Mouse (Mus musculus) liver, embryonic 16.5 days (tissue): ENCODE results near the gene Acbd6. TPM values are rescaled to one million over a fixed set of nuclear protein-coding genes. Genes with fewer than 3 reads are reported as not detected.

Source experiments
- ATAC-seq: fragments of 200-750 bp; cut with Nextera tagmentation; 2 replicates; pipeline ENCODE4 v1.8.0; 2017; ENCODE audit warnings: low read depth, mild to moderate bottlenecking, moderate number of reproducible peaks, moderate library complexity
- H3K27ac ChIP-seq: fragments of 300-500 bp; sonication (generic); 2 replicates; pipeline ENCODE4 v1.5.1; 2014; ENCODE audit warnings: mild to moderate bottlenecking, low read length
- H3K27me3 ChIP-seq: fragments of 300-500 bp; sonication (generic); 2 replicates; pipeline ENCODE4 v1.6.1; 2014; ENCODE audit warnings: low read depth, low read length, mixed read lengths; ENCODE audit not compliant: control insufficient read depth, insufficient read depth
- H3K36me3 ChIP-seq: fragments of 300-500 bp; sonication (generic); 2 replicates; pipeline ENCODE4 v1.6.1; 2014; ENCODE audit warnings: mild to moderate bottlenecking; ENCODE audit not compliant: control insufficient read depth, insufficient read depth
- H3K4me1 ChIP-seq: fragments of 300-500 bp; sonication (generic); 2 replicates; pipeline ENCODE4 v1.6.1; 2014; ENCODE audit warnings: low read depth, low read length, mixed read lengths; ENCODE audit not compliant: control insufficient read depth
- H3K4me2 ChIP-seq: fragments of 300-500 bp; sonication (generic); 2 replicates; pipeline ENCODE4 v1.6.1; 2014; ENCODE audit warnings: low read depth, low read length, mixed read lengths
- H3K4me3 ChIP-seq: fragments of 300-500 bp; sonication (generic); 2 replicates; pipeline ENCODE4 v1.5.1; 2014; ENCODE audit warnings: low read depth, mild to moderate bottlenecking, low read length
- H3K9ac ChIP-seq: fragments of 300-500 bp; sonication (generic); 2 replicates; pipeline ENCODE4 v1.6.1; 2014; ENCODE audit warnings: low read depth, low read length
- H3K9me3 ChIP-seq: fragments of 300-500 bp; sonication (generic); replicated peaks from 2 replicates; pipeline ENCODE4 v1.6.1; 2016; ENCODE audit warnings: low read length; ENCODE audit not compliant: control insufficient read depth
- WGBS: fragments of 180-500 bp; shearing (Covaris S2); extraction: QIAGEN DNeasy Blood & Tissue Kit; methylation state at CpG from one replicate; pipeline ENCODE4 v1.1.7; 2014; ENCODE audit not compliant: insufficient replicate concordance; 5-methylcytosine and 5-hydroxymethylcytosine counted together
- polyA plus RNA-seq: library from polyadenylated mRNA; unstranded; fragments of >200 nt; fragmentation: Nextera tagmentation; extraction: Ambion mirVana; gene quantifications from 2 replicates; pipeline ENCODE4 v1.2.1, GENCODE M21; 2015

The Acbd6 gene
- polyA plus RNA-seq, 1 experiment from 2014 or later: 29.1 TPM

DNA sequence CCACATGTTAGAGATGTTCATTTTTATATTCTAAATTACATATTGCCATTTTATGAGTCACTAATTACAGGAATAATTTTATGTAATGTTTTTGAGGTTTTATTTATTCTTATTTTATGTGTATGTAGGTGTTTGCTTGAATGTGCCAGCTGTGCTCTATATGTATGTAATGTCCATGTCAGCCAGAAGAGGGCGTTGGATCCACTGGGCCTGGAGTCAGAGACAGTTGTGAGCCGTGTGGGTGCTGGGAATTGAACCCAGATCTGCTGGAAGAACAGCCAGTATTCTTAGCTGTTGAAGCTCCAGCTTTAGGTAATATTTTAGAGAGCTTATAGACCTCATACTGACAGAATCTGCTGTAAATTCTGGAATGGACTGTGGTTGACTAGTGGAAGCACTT lies 56.5 kb downstream of the Acbd6 start:
- no peak overlapping the region for H3K4me3 ChIP-seq
- no peak for ATAC-seq
- no peaks in the 10 kb centered on the region for H3K4me1 ChIP-seq
- H3K9me3 ChIP-seq: no peaks in the 10 kb centered on the region
- H3K27me3 ChIP-seq: no peaks in the 10 kb centered on the region
- no peak overlapping the region for H3K27ac ChIP-seq
- 40% methylated on average over 2 of the region's 2 CpGs for WGBS
- no peak overlapping the region for H3K4me2 ChIP-seq
- H3K9ac ChIP-seq: no peak overlapping the region
- no peaks in the 10 kb centered on the region for H3K36me3 ChIP-seq

DNA sequence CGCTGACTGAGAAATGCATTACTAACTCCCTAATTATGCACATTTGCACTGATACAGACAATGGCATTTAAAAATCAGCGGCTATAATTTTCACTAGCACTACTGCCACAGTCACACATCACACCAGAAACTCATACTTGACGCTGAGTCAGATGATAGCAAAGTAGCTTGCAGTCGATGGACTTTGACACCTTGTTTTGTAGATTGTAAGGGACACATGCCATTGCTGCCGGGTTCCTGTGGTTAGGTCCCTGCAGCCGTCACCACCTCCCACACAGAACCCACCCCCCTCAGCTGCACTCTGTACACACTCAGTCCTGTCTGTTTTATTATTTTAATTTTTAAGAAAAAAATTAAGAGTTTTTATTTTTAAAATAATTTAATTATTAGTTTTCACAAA lies 63.2 kb downstream of the Acbd6 start:
- 67% methylated on average over 6 of the region's 6 CpGs for whole genome bisulfite sequencing
- Histone ChIP-seq H3K36me3 (no peaks in the 10 kb centered on the region; the same call in 1 of the 2 replicates), H3K27ac (no peak overlapping the region), H3K9ac (no peak overlapping the region), H3K4me2 (no peak overlapping the region), H3K27me3 (no peaks in the 10 kb centered on the region), H3K4me1 (no peaks in the 10 kb centered on the region), H3K4me3 (no peak overlapping the region), H3K9me3 (no peaks in the 10 kb centered on the region)
- no peak for ATAC-seq

DNA sequence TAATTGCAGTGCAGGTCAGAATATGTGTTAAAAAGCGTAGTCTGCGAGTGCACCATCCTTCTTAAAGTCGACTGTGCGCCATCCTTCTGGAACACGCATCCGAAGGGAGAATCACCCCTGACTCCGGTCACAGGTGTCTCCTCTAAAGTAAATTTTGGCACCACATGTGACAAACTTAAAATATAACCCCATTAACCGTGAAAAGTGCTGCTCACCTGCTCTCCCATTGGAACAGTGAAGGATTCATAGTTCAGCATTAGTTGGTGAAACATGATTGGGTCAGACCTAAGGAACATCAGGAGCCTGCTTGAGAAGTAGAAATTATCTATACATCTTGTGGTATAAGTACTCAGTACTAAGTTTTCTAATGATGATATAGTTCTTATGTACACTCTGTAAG lies 65.3 kb downstream of the Acbd6 start:
- Histone ChIP-seq H3K4me3 (no peak overlapping the region), H3K4me1 (no peaks in the 10 kb centered on the region), H3K27me3 (no peaks in the 10 kb centered on the region), H3K9ac (no peak overlapping the region), H3K4me2 (no peak overlapping the region), H3K9me3 (no peaks in the 10 kb centered on the region), H3K36me3 (no peaks in the 10 kb centered on the region; the same call in 1 of the 2 replicates), H3K27ac (no peak overlapping the region)
- 83% methylated on average over 8 of the region's 8 CpGs for WGBS
- ATAC-seq: no peak

DNA sequence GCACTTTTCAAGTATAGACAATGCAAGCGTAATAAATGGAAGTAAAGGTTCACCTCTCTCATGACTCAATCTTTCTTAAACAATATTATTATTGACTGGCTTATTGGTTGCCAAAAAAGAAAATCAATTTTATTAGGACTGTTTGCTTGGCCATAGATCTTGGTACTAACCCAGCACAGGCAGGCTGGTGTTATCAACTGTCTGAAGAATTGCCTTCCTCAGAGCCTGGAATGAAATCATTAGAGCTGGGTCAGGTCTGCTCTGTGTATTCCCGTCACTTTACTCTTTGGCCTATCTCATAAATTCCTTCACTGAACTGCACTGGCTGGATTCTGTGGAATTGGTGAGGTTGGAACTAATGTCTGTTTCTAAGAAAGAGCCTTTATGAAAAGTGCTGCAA lies 69.8 kb downstream of the Acbd6 start:
- H3K9ac ChIP-seq: no peak overlapping the region
- no peak overlapping the region for H3K27ac ChIP-seq
- H3K9me3 ChIP-seq: no peaks in the 10 kb centered on the region
- 82% methylated on average over 2 of the region's 2 CpGs for WGBS
- H3K27me3 ChIP-seq: no peaks in the 10 kb centered on the region
- H3K36me3 ChIP-seq: no peaks in the 10 kb centered on the region; the same call in 1 of the 2 replicates
- no peak overlapping the region for H3K4me2 ChIP-seq
- ATAC-seq: no peak
- no peaks in the 10 kb centered on the region for H3K4me1 ChIP-seq
- H3K4me3 ChIP-seq: no peak overlapping the region

DNA sequence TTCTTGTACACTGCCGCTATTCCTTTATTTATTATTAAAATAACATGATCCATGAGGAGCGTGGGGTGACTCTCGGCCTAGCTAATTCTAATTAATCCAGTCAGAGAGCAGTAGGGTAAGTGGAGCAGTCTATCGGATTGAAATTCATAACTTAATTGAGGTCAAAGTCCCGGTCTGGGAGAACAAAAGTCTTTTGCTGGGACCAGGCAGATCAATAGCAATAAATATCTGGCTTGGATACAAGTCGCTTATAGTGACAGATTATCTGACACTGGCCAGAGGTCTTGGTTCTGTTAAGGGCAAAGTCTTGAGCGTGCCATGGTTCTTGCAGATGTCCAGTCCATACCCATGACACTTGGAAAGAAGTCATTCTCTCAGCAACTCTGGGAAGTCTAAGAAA lies 78.7 kb downstream of the Acbd6 start:
- 77% methylated on average over 7 of the region's 7 CpGs for WGBS
- Histone ChIP-seq H3K4me1 (no peaks in the 10 kb centered on the region), H3K36me3 (no peaks in the 10 kb centered on the region), H3K9ac (no peak overlapping the region), H3K27ac (no peak overlapping the region), H3K4me2 (no peak overlapping the region), H3K4me3 (no peak overlapping the region), H3K9me3 (no peaks in the 10 kb centered on the region), H3K27me3 (no peaks in the 10 kb centered on the region)
- ATAC-seq: no peak

DNA sequence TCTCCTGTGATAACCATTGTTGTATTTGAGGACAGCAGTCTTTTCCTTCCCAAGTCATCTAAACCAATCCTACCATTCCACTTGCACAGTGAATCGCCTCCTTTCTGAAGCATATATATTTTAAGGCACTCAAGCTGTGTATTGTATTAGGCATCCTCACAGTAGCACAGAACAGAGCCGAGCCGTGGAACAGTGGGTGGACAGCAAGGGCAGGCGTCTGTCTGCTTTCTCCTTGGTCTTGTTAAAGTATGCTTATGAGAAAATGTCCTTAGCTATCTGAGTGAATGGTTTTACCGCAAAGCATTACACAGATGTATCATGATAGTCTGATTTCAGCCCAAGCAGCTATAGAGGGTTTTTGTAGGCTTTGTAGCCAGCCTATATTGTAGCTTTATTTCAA lies 87.9 kb downstream of the Acbd6 start:
- H3K4me1 ChIP-seq: no peaks in the 10 kb centered on the region
- WGBS: 78% methylated on average over 5 of the region's 5 CpGs
- ATAC-seq: no peak
- no peaks in the 10 kb centered on the region for H3K36me3 ChIP-seq
- H3K9ac ChIP-seq: no peak overlapping the region
- H3K9me3 ChIP-seq: no peaks in the 10 kb centered on the region
- H3K4me2 ChIP-seq: no peak overlapping the region
- no peak overlapping the region for H3K4me3 ChIP-seq
- no peak overlapping the region for H3K27ac ChIP-seq
- H3K27me3 ChIP-seq: no peaks in the 10 kb centered on the region

DNA sequence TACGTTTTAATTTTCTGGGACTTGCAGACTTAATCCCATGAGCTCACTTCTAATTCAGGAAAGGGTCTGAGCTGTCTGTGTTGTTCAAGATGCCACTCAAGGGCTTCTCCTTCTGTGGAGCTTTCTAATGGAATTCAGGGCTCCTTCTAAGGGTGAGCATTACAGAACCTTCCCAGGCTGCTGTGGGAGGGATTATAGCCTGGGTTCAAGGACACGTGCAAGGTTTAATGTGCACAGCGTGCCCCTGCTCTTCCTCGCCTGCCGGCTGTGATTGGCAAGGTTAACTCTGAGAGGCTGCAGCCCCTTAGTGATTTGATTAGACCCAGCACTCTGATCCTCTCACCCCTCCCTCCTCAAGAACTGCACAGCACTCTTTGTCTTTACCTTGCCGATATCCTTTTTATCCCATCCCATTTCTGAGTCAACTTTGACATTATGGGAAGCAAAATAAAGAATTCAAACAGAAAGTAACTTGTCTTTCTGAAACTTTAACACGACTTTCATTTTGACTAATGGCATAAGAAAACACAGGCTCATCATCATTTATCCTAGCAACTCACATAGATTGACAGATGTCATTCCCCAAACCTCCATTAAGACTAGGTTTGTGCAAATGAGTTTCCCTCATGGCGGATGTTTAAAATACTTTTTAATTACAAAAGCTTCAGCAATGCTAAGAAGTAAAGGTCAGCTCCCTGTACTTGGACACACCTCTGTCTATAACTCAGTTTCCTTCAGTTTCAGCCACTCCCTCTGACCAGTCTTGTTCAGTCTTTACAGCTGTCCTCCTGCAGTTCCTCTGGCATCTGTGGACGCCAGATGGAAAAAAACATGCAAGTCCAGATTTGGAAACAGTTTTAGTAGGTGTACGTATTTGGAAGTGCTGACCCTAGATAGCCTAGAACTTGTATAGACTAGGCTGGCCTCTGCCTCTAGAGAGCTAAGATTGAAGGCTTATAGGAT lies 88.7 kb downstream of the Acbd6 start:
- no peaks in the 10 kb centered on the region for H3K9me3 ChIP-seq
- no peak overlapping the region for H3K4me2 ChIP-seq
- no peak overlapping the region for H3K9ac ChIP-seq
- no peak overlapping the region for H3K4me3 ChIP-seq
- no peaks in the 10 kb centered on the region for H3K27me3 ChIP-seq
- H3K27ac ChIP-seq: no peak overlapping the region
- no peak for ATAC-seq
- H3K4me1 ChIP-seq: no peaks in the 10 kb centered on the region
- 68% methylated on average over 10 of the region's 10 CpGs for WGBS
- no peaks in the 10 kb centered on the region for H3K36me3 ChIP-seq

DNA sequence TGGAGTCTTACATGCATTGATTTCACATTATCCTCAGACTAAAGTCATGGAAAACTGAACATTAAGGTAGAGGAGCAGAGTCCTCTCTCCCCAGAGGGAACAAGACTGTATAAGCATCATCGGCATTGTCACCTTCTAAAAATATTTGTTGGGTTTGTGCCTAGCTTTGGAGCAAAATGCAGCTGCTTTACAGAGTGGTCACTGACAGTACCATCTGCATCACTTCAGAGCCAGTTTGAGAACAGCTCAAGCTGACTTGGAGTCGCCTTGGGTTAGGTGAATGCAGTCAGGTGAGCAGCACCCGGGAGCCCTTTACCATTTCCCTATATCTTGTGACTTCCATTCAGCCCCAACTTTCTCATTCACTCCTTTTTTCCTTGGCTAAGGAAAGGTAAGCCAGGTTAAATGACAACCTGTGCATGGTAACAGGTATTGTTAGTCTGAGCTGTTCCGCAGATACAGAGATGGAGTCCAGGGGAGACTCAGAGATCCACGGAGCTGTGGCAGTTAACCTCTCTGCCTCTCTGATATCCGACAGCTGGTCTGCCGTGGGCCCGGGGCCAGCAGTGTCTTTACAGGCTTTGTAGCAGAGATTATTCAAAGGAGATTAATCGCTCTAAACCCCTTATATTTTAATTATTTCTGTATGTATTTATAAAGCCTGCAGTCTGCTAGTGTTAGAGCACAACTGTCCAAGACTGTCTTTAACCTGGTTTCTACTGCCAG lies 92.4 kb downstream of the Acbd6 start:
- no peak overlapping the region for H3K27ac ChIP-seq
- no peak for ATAC-seq
- no peak overlapping the region for H3K9ac ChIP-seq
- WGBS: 71% methylated on average over 9 of the region's 9 CpGs
- H3K4me1 ChIP-seq: no peaks in the 10 kb centered on the region
- H3K36me3 ChIP-seq: no peaks in the 10 kb centered on the region
- H3K9me3 ChIP-seq: no peaks in the 10 kb centered on the region
- H3K27me3 ChIP-seq: no peaks in the 10 kb centered on the region
- no peak overlapping the region for H3K4me2 ChIP-seq
- H3K4me3 ChIP-seq: no peak overlapping the region

DNA sequence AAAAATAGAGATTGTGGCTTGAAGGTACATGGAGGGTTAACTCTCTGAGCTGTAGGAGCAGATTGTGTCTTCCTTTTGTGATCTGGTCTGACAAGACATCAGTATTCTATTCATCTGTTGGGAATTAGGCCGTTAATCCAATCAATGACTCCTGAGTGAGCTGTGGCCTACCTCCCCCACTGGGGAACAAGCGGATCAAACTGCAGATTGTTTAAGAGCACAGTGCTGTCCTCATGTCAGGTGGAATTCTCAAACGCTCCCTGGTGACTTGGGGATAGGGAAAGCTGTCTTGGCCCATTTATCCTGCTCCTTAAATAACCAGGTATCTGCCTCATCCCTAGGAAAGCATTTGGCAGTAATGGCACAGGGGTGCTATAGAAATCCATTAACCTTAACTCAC lies 97.0 kb downstream of the Acbd6 start:
- H3K4me1 ChIP-seq: no peaks in the 10 kb centered on the region
- no peak overlapping the region for H3K4me2 ChIP-seq
- WGBS: 65% methylated on average over 3 of the region's 3 CpGs
- no peaks in the 10 kb centered on the region for H3K9me3 ChIP-seq
- H3K9ac ChIP-seq: no peak overlapping the region
- H3K27ac ChIP-seq: no peak overlapping the region
- no peak overlapping the region for H3K4me3 ChIP-seq
- no peak for ATAC-seq
- no peaks in the 10 kb centered on the region for H3K27me3 ChIP-seq
- H3K36me3 ChIP-seq: no peaks in the 10 kb centered on the region
